Mouse (Mus musculus): ENCODE data around the gene Nrxn3. TPM values are rescaled to one million over a fixed set of nuclear protein-coding genes. Genes with fewer than 3 reads are reported as not detected.

Gene Nrxn3
- polyA plus RNA-seq, 1 experiment: 0.47 TPM

- no peak for TF ChIP-seq CTCF (IDR thresholded peaks at IDR 0.05; ENCODE audit: extremely low read depth, insufficient read length, insufficient replicate concordance, low read depth, low read length)
- no peak for TF ChIP-seq POLR2A (IDR thresholded peaks at IDR 0.05; ENCODE audit: low read depth, low read length)
- Histone ChIP-seq H3K27me3 (ENCODE audit: control insufficient read depth, insufficient read depth, low read length) (no peaks in the 10 kb centered on the region), H3K4me3 (ENCODE audit: low read depth, low read length) (no peak overlapping the region), H3K27ac (ENCODE audit: insufficient read depth, low read depth, low read length) (no peak overlapping the region), H3K36me3 (ENCODE audit: control insufficient read depth, insufficient read depth, low read length) (no peaks in the 10 kb centered on the region), H3K4me1 (ENCODE audit: control insufficient read depth, insufficient read depth, insufficient read length, low read length) (no peaks in the 10 kb centered on the region)
- WGBS: 80% methylated on average over 5 of the region's 5 CpGs
Observed at GRCm38 (mm10) chr12:89933630-89934029, 1211.0 kb downstream of the Nrxn3 start.

GRCm38 (mm10) chr12:89940746-89941145, 1218.1 kb downstream of the Nrxn3 start:
- H3K4me3 ChIP-seq (ENCODE audit: low read depth, low read length): no peak overlapping the region
- H3K27ac ChIP-seq (ENCODE audit: insufficient read depth, low read depth, low read length): no peak overlapping the region
- H3K4me1 ChIP-seq (ENCODE audit: control insufficient read depth, insufficient read depth, insufficient read length, low read length): no peaks in the 10 kb centered on the region
- no peak for TF ChIP-seq POLR2A (IDR thresholded peaks at IDR 0.05; ENCODE audit: low read depth, low read length)
- TF ChIP-seq CTCF (IDR thresholded peaks at IDR 0.05; ENCODE audit: extremely low read depth, insufficient read length, insufficient replicate concordance, low read depth, low read length): no peak
- WGBS: 67% methylated on average over 2 of the region's 2 CpGs
- H3K36me3 ChIP-seq (ENCODE audit: control insufficient read depth, insufficient read depth, low read length): no peaks in the 10 kb centered on the region
- H3K27me3 ChIP-seq (ENCODE audit: control insufficient read depth, insufficient read depth, low read length): no peaks in the 10 kb centered on the region

GRCm38 (mm10) chr12:89945911-89946502, 1223.3 kb downstream of the Nrxn3 start:
- Histone ChIP-seq H3K4me3 (ENCODE audit: low read depth, low read length) (no peak overlapping the region), H3K4me1 (ENCODE audit: control insufficient read depth, insufficient read depth, insufficient read length, low read length) (no peaks in the 10 kb centered on the region), H3K27me3 (ENCODE audit: control insufficient read depth, insufficient read depth, low read length) (no peaks in the 10 kb centered on the region), H3K36me3 (ENCODE audit: control insufficient read depth, insufficient read depth, low read length) (no peaks in the 10 kb centered on the region), H3K27ac (ENCODE audit: insufficient read depth, low read depth, low read length) (no peak overlapping the region)
- WGBS: 70% methylated on average over 2 of the region's 2 CpGs
- TF ChIP-seq POLR2A (IDR thresholded peaks at IDR 0.05; ENCODE audit: low read depth, low read length) (no peak), CTCF (IDR thresholded peaks at IDR 0.05; ENCODE audit: extremely low read depth, insufficient read length, insufficient replicate concordance, low read depth, low read length) (no peak)

- Histone ChIP-seq H3K36me3 (ENCODE audit: control insufficient read depth, insufficient read depth, low read length) (no peaks in the 10 kb centered on the region), H3K4me3 (ENCODE audit: low read depth, low read length) (no peak overlapping the region), H3K4me1 (ENCODE audit: control insufficient read depth, insufficient read depth, insufficient read length, low read length) (no peaks in the 10 kb centered on the region), H3K27ac (ENCODE audit: insufficient read depth, low read depth, low read length) (no peak overlapping the region), H3K27me3 (ENCODE audit: control insufficient read depth, insufficient read depth, low read length) (no peaks in the 10 kb centered on the region)
- TF ChIP-seq POLR2A (IDR thresholded peaks at IDR 0.05; ENCODE audit: low read depth, low read length): no peak
- TF ChIP-seq CTCF (IDR thresholded peaks at IDR 0.05; ENCODE audit: extremely low read depth, insufficient read length, insufficient replicate concordance, low read depth, low read length): no peak
- 40% methylated on average over 5 of the region's 5 CpGs for WGBS
Observed at GRCm38 (mm10) chr12:89946522-89946921, 1223.8 kb downstream of the Nrxn3 start.

GRCm38 (mm10) chr12:89953237-89953636, 1230.6 kb downstream of the Nrxn3 start:
- H3K27me3 ChIP-seq (ENCODE audit: control insufficient read depth, insufficient read depth, low read length): no peaks in the 10 kb centered on the region
- no peak overlapping the region for H3K27ac ChIP-seq (ENCODE audit: insufficient read depth, low read depth, low read length)
- H3K36me3 ChIP-seq (ENCODE audit: control insufficient read depth, insufficient read depth, low read length): no peaks in the 10 kb centered on the region
- no peak overlapping the region for H3K4me3 ChIP-seq (ENCODE audit: low read depth, low read length)
- no peaks in the 10 kb centered on the region for H3K4me1 ChIP-seq (ENCODE audit: control insufficient read depth, insufficient read depth, insufficient read length, low read length)
- TF ChIP-seq POLR2A (IDR thresholded peaks at IDR 0.05; ENCODE audit: low read depth, low read length) (no peak), CTCF (IDR thresholded peaks at IDR 0.05; ENCODE audit: extremely low read depth, insufficient read length, insufficient replicate concordance, low read depth, low read length) (no peak)

- H3K27ac ChIP-seq (ENCODE audit: insufficient read depth, low read depth, low read length): no peak overlapping the region
- 59% methylated on average over 3 of the region's 3 CpGs for whole genome bisulfite sequencing
- H3K4me1 ChIP-seq (ENCODE audit: control insufficient read depth, insufficient read depth, insufficient read length, low read length): no peaks in the 10 kb centered on the region
- TF ChIP-seq CTCF (IDR thresholded peaks at IDR 0.05; ENCODE audit: extremely low read depth, insufficient read length, insufficient replicate concordance, low read depth, low read length) (no peak), POLR2A (IDR thresholded peaks at IDR 0.05; ENCODE audit: low read depth, low read length) (no peak)
- H3K36me3 ChIP-seq (ENCODE audit: control insufficient read depth, insufficient read depth, low read length): no peaks in the 10 kb centered on the region
- H3K27me3 ChIP-seq (ENCODE audit: control insufficient read depth, insufficient read depth, low read length): no peaks in the 10 kb centered on the region
- H3K4me3 ChIP-seq (ENCODE audit: low read depth, low read length): no peak overlapping the region
Observed at GRCm38 (mm10) chr12:89953649-89954048, 1231.0 kb downstream of the Nrxn3 start.

GRCm38 (mm10) chr12:89954441-89955070, 1231.9 kb downstream of the Nrxn3 start:
- no peak for TF ChIP-seq CTCF (IDR thresholded peaks at IDR 0.05; ENCODE audit: extremely low read depth, insufficient read length, insufficient replicate concordance, low read depth, low read length)
- no peak for TF ChIP-seq POLR2A (IDR thresholded peaks at IDR 0.05; ENCODE audit: low read depth, low read length)
- Histone ChIP-seq H3K36me3 (ENCODE audit: control insufficient read depth, insufficient read depth, low read length) (no peaks in the 10 kb centered on the region), H3K4me1 (ENCODE audit: control insufficient read depth, insufficient read depth, insufficient read length, low read length) (no peaks in the 10 kb centered on the region), H3K4me3 (ENCODE audit: low read depth, low read length) (no peak overlapping the region), H3K27ac (ENCODE audit: insufficient read depth, low read depth, low read length) (no peak overlapping the region), H3K27me3 (ENCODE audit: control insufficient read depth, insufficient read depth, low read length) (no peaks in the 10 kb centered on the region)
- 58% methylated on average over 5 of the region's 5 CpGs for WGBS
